Mouse (Mus musculus): ENCODE data around the gene Esp24. TPM values are rescaled to one million over a fixed set of nuclear protein-coding genes. Genes with fewer than 3 reads are reported as not detected.
"Not testable (repeated sequence)": the region's sequence is repeated elsewhere in the genome, so short reads cannot be mapped to it uniquely, and the experiment has no call there.

Gene Esp24
- not detected in 2 replicates for polyA plus RNA-seq (2016; fragmentation: Nextera tagmentation; extraction: Ambion mirVana)

DNA sequence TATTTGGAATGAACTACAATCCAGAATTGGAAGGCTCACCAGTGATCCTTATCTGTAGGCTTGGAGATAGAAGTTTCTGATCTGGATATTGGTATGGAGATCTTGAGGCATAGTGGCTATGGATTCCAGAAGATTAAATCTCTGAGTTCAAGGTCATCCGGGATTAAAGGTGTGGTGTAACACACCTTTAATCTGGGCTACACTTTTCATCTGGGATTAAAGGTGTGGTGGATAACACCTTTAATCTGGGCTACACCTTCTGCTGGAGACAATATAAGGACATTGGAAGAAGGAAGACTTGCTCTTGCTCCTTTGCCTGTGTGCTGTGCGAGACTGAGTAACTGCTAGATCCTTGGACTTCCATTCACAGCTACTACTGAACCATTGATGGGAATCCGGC lies at the start of gene Esp24:
TSS of gene Esp24 (plus strand) at position 301 of the 400 bp plus-strand sequence.
- H3K9ac ChIP-seq; ATAC-seq (ENCODE audit: low FRiP score); H3K27me3 ChIP-seq; H3K4me3 ChIP-seq (replicated peaks); H3K9me3 ChIP-seq; H3K27ac ChIP-seq; H3K4me2 ChIP-seq; H3K4me1 ChIP-seq; H3K36me3 ChIP-seq (replicated peaks): not testable (repeated sequence)
- 91% methylated on average over 3 of the region's 3 CpGs for WGBS

DNA sequence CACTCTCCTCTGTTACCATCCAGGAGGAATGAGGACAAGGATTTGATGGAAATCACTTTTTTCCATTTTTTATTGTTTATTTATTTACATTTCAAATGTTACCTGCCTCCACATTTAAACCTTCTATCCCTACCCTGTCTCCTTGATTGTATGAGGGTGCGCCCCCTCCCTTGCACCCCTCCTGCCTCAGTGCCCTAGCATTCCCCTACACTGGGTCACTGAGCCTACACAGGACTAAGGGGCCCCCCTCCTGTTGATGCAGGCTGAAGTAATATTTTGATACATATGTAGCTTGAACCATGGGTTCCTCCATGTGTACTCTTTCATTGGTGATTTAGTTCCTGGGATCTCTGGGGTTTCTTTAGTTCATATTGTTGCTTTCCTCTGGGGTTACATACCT lies 26.6 kb upstream of the Esp24 start:
- H3K9me3 ChIP-seq = no peaks in the 10 kb centered on the region
- no peaks in the 10 kb centered on the region for H3K4me1 ChIP-seq
- H3K27me3 ChIP-seq = no peaks in the 10 kb centered on the region
- H3K36me3 ChIP-seq (replicated peaks) = no peaks in the 10 kb centered on the region
- H3K4me2 ChIP-seq = no peak overlapping the region
- WGBS = 96% methylated on average over 1 of the region's 1 CpGs
- no peak for ATAC-seq (ENCODE audit: low FRiP score)
- H3K27ac ChIP-seq = no peak overlapping the region
- H3K9ac ChIP-seq = no peak overlapping the region
- H3K4me3 ChIP-seq (replicated peaks) = no peak overlapping the region

DNA sequence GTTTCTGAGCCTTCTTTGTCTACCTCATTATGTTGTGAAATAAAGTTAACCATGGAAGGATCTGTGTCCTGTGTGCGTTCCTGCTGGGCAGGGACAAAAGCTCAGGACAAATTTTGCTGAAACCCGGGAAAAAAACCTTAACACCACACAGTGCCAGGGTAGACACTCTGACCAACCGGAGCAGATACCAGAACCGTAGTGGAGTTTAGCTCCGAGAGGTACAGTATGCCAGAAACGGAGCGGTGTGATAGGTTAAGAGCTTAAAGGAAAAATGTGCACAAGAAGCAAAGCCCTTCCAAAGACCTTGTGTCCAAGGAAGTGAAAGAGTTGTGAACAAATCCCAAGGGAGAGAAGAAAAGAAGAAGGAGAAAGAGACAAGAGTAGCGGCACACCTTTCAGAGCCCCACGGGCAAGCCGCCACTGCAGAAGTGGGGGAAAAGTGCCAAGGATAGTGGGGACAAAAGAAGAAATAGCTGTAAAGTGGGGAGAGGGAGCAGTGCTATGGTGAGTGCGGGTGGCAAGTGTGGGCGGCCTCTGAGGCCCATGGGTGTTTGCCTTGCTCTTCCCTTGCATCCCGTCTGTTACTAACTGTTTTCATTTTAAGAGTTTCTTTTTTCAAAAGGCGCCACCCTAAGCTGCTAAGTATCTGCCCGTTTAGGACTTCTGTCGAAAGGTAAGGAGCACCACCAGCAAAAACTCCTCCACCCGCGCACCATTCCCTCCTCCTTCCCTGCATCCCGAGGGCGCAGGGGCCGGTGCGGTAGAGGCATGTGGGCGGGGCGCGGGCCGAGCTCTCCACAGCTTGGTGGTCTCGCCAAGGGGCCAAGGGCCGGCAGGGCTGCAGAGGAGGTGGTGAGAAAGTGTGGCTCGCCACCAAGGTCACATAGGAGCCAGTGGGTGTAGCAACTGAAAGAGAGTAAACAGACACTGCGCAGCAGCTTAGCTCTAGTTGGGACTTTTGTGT lies 25.5 kb upstream of the Esp24 start:
- WGBS = 40% methylated on average over 30 of the region's 30 CpGs
- ATAC-seq (ENCODE audit: low FRiP score) = peak; percentile 55; the same call in 1 of the 2 replicates

DNA sequence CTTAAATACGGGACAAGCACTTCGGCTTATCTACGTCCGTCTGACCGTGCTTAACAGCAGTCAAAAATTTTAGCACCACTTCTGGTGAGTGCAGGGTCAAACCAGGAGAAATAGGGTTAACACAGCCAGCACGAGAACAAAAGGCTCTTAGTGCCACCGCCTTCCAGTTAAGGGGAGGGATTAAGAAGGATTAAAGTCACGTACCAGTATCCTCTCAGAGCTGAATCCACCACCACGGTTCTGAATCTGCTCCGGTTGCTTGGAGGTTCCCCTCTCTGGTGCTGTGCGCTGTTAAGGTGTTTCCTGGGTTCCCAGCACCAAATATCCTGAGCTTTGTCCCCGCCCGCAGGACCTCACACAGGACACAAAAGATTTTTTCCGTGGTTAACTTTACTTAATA lies 19.3 kb upstream of the Esp24 start:
- WGBS = 31% methylated on average over 14 of the region's 14 CpGs
- H3K9ac ChIP-seq = no peak overlapping the region
- no peak for ATAC-seq (ENCODE audit: low FRiP score)
- H3K4me3 ChIP-seq (replicated peaks) = no peak overlapping the region
- no peaks in the 10 kb centered on the region for H3K27me3 ChIP-seq
- H3K4me1 ChIP-seq = no peaks in the 10 kb centered on the region
- H3K36me3 ChIP-seq (replicated peaks) = no peaks in the 10 kb centered on the region
- 0 out of 2 replicates have a peak, but pooled peaks cover 12% of the 10 kb centered on the region for H3K9me3 ChIP-seq
- no peak overlapping the region for H3K27ac ChIP-seq
- 0 out of 2 replicates have a peak overlapping the region, but pooled peaks have one; percentile 13 for H3K4me2 ChIP-seq

More for the DNA sequence above, 25.5 kb upstream of the Esp24 start:
- Histone ChIP-seq H3K4me3 (replicated peaks) (peak overlapping the region; percentile 30), H3K9ac (peak overlapping the region; percentile 39), H3K4me2 (peak overlapping the region; percentile 49), H3K36me3 (replicated peaks) (no peaks in the 10 kb centered on the region), H3K4me1 (no peaks in the 10 kb centered on the region), H3K27me3 (no peaks in the 10 kb centered on the region), H3K9me3 (0 out of 2 replicates have a peak, but pooled peaks cover 3% of the 10 kb centered on the region), H3K27ac (no peak overlapping the region)

DNA sequence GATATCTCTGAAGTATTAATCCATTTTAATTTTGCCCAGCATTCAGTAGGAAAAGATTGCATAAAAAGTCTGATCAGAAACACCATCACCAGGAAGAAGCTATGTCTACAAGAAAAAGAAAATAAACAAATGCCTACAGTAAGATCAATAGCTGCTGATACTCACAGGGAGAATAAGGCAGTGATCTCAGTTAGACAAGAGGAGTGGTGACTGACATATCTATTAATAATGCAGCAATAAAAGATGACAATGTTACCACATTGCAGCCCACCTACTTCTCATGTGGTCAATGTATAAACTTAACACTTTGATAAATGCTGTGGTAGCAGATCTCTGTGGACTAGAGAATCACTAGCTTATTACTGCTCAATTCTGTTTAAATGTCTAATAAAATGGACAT lies 6.7 kb downstream of the Esp24 start, which contains the start of gene Gm21903:
TSS of gene Gm21903 (minus strand) at position 101 of the 400 bp plus-strand sequence.
- Histone ChIP-seq H3K9ac (no peak within 1 kb of the TSS), H3K27me3 (no peaks in the 10 kb centered on the region), H3K9me3 (no peaks in the 10 kb centered on the region), H3K27ac (no peak within 1 kb of the TSS), H3K4me3 (replicated peaks) (no peak within 1 kb of the TSS), H3K36me3 (replicated peaks) (no peaks in the 10 kb centered on the region), H3K4me2 (no peak within 1 kb of the TSS), H3K4me1 (no peaks in the 10 kb centered on the region)
- no peak for ATAC-seq (ENCODE audit: low FRiP score)

DNA sequence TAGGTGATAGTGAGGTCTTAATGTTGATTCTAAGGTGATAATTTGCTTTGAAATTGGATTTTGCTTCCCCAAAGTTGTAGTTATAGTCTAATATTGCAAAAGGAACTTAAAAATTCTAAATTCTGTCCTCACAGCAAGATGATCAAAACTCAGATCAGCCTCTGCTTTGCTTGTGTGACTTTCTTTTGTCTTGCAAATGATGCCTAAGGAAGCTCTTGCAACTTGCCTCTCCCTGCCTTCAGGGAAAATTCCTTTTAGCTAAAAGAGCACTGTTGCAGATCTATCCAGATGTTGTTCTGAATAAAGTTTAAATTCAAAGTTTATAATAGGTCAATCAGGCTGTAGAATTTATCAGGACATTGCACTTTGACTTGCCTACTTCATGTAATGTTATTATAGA lies 27.1 kb downstream of the Esp24 start:
- Histone ChIP-seq H3K9ac (no peak overlapping the region), H3K4me1 (no peaks in the 10 kb centered on the region), H3K36me3 (replicated peaks) (no peaks in the 10 kb centered on the region), H3K27ac (no peak overlapping the region), H3K27me3 (no peaks in the 10 kb centered on the region), H3K4me2 (no peak overlapping the region), H3K4me3 (replicated peaks) (no peak overlapping the region), H3K9me3 (peaks cover 10% of the 10 kb centered on the region; the same call in 1 of the 2 replicates)
- no peak for ATAC-seq (ENCODE audit: low FRiP score)

DNA sequence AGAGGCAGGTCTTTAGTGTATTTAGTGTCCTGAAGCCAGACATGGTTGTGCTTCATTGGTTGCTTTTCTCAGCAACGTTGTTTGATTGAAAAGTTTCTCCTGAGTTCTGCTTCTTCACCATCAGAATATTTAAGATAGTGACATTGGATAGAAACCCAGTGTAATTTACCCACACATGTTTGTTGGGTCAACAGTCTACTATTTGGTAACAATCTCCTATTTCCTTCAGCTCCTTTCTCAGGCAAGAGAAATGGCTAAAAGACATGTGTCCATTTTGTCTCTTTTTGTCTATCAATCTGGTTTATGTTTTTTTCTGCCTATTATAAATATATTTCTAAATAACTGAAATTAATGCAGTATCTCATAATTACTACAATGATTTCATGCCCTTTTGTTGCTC lies 40.4 kb downstream of the Esp24 start, which contains the start of gene Esp23:
TSS of gene Esp23 (minus strand) at position 101 of the 400 bp plus-strand sequence.
- H3K4me2 ChIP-seq = no peak within 1 kb of the TSS
- H3K9ac ChIP-seq = no peak within 1 kb of the TSS
- no peak for ATAC-seq (ENCODE audit: low FRiP score)
- no peaks in the 10 kb centered on the region for H3K36me3 ChIP-seq (replicated peaks)
- H3K27ac ChIP-seq = no peak within 1 kb of the TSS
- WGBS = 64% methylated on average over 1 of the region's 1 CpGs
- peaks cover 4% of the 10 kb centered on the region; the same call in 1 of the 2 replicates for H3K9me3 ChIP-seq
- H3K4me3 ChIP-seq (replicated peaks) = no peak within 1 kb of the TSS
- H3K27me3 ChIP-seq = no peaks in the 10 kb centered on the region
- no peaks in the 10 kb centered on the region for H3K4me1 ChIP-seq

Other genes with a start within 250 kb of the Esp24 start
- not detected in 2 replicates for gene Gm21903, start 6.6 kb downstream of the Esp24 start, polyA plus RNA-seq (2016; fragmentation: Nextera tagmentation; extraction: Ambion mirVana)
- gene Esp23, start 40.3 kb downstream of the Esp24 start, polyA plus RNA-seq (2016; fragmentation: Nextera tagmentation; extraction: Ambion mirVana) = not detected in 2 replicates
- gene Esp22, start 58.6 kb downstream of the Esp24 start, polyA plus RNA-seq (2016; fragmentation: Nextera tagmentation; extraction: Ambion mirVana) = not detected in 2 replicates